Mouse (Mus musculus) frontal cortex, postnatal 10 days (tissue): ENCODE data around the gene A730061H03Rik.

Experiments
- DNase-seq, 2 experiments: peaks; one replicate each; pipeline ENCODE4 v3.0.0; 2022; ENCODE audit warnings: low spot score in 2 of 2, mixed read lengths in 1 of 2

The A730061H03Rik gene

GRCm38 (mm10) chr14:55581981-55582681 is 21.9 kb upstream of the A730061H03Rik start:
- no peak for DNase-seq

- no peak for DNase-seq
These were observed 20.5 kb upstream of the A730061H03Rik start for GRCm38 (mm10) chr14:55580731-55581130.

GRCm38 (mm10) chr14:55579511-55580496 is 19.6 kb upstream of the A730061H03Rik start:
- DNase-seq: no peak

GRCm38 (mm10) chr14:55578668-55579269 is 18.6 kb upstream of the A730061H03Rik start:
- DNase-seq: peak; percentile 38 to 52

- peak; percentile 75 to 76 for DNase-seq
These were observed 17.9 kb upstream of the A730061H03Rik start, which contains the start of gene Psme1 for GRCm38 (mm10) chr14:55577871-55578667. TSS of gene Psme1 (plus strand) at chr14:55578123.

- DNase-seq: no peak
These were observed 16.2 kb upstream of the A730061H03Rik start for GRCm38 (mm10) chr14:55576376-55576775.

GRCm38 (mm10) chr14:55575711-55576110 is 15.5 kb upstream of the A730061H03Rik start:
- no peak for DNase-seq

- no peak for DNase-seq
These were observed 15.1 kb upstream of the A730061H03Rik start, which contains the start of gene Fitm1 for GRCm38 (mm10) chr14:55575302-55575701. TSS of gene Fitm1 (plus strand) at chr14:55575617.

- DNase-seq: no peak
These were observed 11.6 kb upstream of the A730061H03Rik start for GRCm38 (mm10) chr14:55571760-55572159.

- DNase-seq: no peak
These were observed 10.4 kb upstream of the A730061H03Rik start for GRCm38 (mm10) chr14:55570588-55570987.

GRCm38 (mm10) chr14:55567496-55567895 is 7.3 kb upstream of the A730061H03Rik start:
- no peak for DNase-seq

- DNase-seq: no peak
These were observed 5.5 kb upstream of the A730061H03Rik start for GRCm38 (mm10) chr14:55565748-55566147.

- DNase-seq: no peak
These were observed 3.0 kb upstream of the A730061H03Rik start for GRCm38 (mm10) chr14:55563249-55563648.

GRCm38 (mm10) chr14:55561860-55562259 is 1.7 kb upstream of the A730061H03Rik start:
- DNase-seq: no peak

- peak; percentile 85 to 88 for DNase-seq
These were observed 406 bp downstream of the A730061H03Rik start, which contains the start of gene Dcaf11 for GRCm38 (mm10) chr14:55559799-55560201. TSS of gene Dcaf11 (plus strand) at chr14:55560006.

- DNase-seq: no peak
These were observed 1.3 kb downstream of the A730061H03Rik start for GRCm38 (mm10) chr14:55558740-55559448.

- no peak for DNase-seq
These were observed 2.6 kb downstream of the A730061H03Rik start for GRCm38 (mm10) chr14:55557587-55557986.

- DNase-seq: peak in 1 of 2 experiments; percentile 66
These were observed 3.2 kb downstream of the A730061H03Rik start for GRCm38 (mm10) chr14:55557003-55557402.

GRCm38 (mm10) chr14:55555788-55556187 is 4.4 kb downstream of the A730061H03Rik start:
- DNase-seq: no peak

GRCm38 (mm10) chr14:55554635-55555034 is 5.6 kb downstream of the A730061H03Rik start:
- no peak for DNase-seq
